Mouse (Mus musculus): ENCODE results near the gene Ifnl3.
A peak's percentile ranks its signal among the peaks of the same experiment; 100 is the strongest.

DNA sequence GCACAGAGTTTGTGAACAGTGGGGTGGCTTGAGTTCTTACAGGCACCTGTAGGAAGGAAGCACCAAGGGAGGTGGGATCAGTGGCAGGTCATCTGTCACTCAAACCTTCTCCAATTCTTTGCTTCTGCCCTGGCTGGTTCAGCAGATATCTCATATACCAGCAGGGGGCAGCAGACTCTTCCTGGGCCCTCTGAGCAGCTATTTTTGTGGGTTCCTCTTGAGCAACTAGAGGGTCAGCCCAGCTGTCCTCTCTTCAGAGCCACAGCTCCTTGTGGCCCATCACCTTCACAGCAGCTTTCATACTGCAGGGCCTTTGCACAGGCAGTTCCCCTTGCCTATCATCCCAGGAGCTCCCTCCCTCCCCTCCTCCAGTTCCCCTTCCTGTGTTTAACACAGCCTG lies 45.6 kb downstream of the Ifnl3 start:
- TF ChIP-seq CTCF (IDR thresholded peaks at IDR 0.05 in 2 of 3, conservative IDR thresholded peaks at IDR 0.05 in 1 of 3; ENCODE audit: control insufficient read depth in 1 of 3, insufficient read depth in 1 of 3, low read depth in 2 of 3, low read length in 3 of 3, poor library complexity in 1 of 3, severe bottlenecking in 1 of 3) (peak; percentile 79 to 85 (median 83)), ETS1 (IDR thresholded peaks at IDR 0.05; ENCODE audit: low read depth, low read length) (no peak), CHD1 (IDR thresholded peaks at IDR 0.05; ENCODE audit: low read depth, low read length) (no peak), USF1 (IDR thresholded peaks at IDR 0.05; ENCODE audit: low read depth, low read length) (no peak), GATA1 (IDR thresholded peaks at IDR 0.05; ENCODE audit: low read depth, low read length) (no peak), NRF1 (IDR thresholded peaks at IDR 0.05; ENCODE audit: insufficient read depth, low read depth, low read length, poor library complexity, severe bottlenecking) (no peak), MYC (IDR thresholded peaks at IDR 0.05; ENCODE audit: low read depth, low read length) (no peak), ZNF384 (IDR thresholded peaks at IDR 0.05; ENCODE audit: low read depth, low read length) (no peak), BHLHE40 (IDR thresholded peaks at IDR 0.05; ENCODE audit: borderline replicate concordance, low read depth, low read length) (no peak), POLR2A (IDR thresholded peaks at IDR 0.05; ENCODE audit: control insufficient read depth in 1 of 2, insufficient read depth in 1 of 2, low read depth in 1 of 2, low read length in 2 of 2, poor library complexity in 1 of 2) (no peak), SIN3A (IDR thresholded peaks at IDR 0.05; ENCODE audit: low read length) (no peak), EP300 (IDR thresholded peaks at IDR 0.05; ENCODE audit: low read depth in 1 of 2, low read length in 2 of 2) (no peak), TAL1 (IDR thresholded peaks at IDR 0.05; ENCODE audit: low read length) (no peak)

All from MEL (cell line).